Mouse (Mus musculus): ENCODE data around the gene Rere.

Gene Rere

DNA sequence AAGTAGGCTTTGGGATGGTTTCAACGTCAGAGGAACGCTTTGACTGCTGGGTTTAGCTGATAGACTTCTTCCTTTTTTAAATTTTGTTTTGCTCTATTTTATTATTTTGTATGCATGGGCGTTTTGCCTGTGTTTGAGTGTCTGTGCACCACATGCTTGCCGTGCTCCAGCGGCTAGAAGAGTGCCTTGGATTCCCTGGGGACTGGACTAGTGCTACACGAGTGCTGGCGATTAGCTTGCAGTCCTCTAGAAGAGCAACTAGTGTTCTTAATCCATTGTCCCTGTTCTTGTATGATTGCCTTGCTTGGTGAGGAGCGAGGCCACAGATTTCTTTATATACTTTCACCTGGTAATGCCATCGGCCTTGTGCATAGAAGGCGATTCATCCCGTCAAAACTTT, 122.5 kb downstream of the Rere start:
- in situ Hi-C loops (cut with MboI; ENCODE audit: unreplicated experiment in 2 of 2): no loop called here

DNA sequence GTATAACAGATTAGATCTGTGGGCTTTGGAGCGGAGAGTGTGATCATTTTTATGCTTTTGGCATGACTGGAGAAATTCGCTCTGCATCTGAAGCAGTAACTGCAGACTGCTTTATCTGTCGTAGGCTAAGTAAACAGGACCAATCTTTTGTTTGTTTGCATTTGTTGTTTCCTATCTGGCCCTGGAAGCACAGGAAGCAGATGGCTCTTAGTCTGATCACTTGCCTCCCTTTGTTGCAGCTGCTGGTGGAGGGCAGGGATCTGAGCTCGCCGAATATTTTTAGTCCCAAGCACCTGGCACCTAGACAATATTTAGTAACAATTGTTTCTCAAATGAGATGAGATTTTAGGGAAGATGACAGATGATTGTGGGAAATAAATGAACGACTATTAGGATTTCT, 123.1 kb downstream of the Rere start:
- in situ Hi-C loops (cut with MboI; ENCODE audit: unreplicated experiment in 2 of 2): no loop called here

DNA sequence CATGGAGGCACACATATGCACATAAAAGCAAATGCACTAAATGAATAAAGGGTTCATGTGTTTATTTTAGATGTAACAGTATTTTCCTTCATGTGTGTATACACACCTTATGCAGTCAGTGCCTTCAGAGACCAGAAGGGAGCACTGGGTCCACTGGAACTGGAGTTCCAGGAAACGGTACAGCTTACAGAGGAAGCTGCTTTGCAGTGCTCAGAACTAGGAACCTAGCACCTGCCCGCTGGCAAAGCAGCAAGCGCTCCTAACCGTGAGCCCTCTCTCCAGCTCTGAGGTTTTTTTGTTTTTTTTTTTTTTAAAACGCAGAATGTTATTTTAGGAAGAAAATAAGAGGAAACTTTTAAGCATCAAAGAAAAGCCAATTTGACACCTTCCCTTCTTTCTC, 124.3 kb downstream of the Rere start:
- in situ Hi-C loops (cut with MboI; ENCODE audit: unreplicated experiment in 2 of 2): loop anchor here (5.0 kb wide), 1 partner anchor 33 kb away; no protein-coding TSS in a partner anchor

DNA sequence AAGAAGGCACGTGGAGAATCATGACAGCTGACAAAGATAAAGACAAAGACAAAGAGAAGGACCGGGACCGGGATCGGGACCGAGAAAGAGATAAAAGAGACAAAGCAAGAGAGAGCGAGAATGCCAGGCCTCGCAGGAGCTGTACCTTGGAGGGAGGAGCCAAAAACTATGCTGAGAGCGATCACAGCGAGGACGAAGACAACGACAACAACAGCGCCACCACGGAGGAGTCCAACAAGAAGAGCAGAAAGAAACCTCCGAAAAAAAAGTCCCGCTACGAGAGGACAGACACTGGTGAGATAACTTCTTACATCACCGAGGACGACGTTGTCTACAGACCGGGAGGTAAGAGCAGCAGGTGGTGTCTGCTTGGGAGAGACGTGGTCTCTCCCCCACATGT, 124.9 kb downstream of the Rere start:
- in situ Hi-C loops (cut with MboI; ENCODE audit: unreplicated experiment in 2 of 2): loop anchor here (5.0 kb wide), 1 partner anchor 34 kb away; no protein-coding TSS in a partner anchor

DNA sequence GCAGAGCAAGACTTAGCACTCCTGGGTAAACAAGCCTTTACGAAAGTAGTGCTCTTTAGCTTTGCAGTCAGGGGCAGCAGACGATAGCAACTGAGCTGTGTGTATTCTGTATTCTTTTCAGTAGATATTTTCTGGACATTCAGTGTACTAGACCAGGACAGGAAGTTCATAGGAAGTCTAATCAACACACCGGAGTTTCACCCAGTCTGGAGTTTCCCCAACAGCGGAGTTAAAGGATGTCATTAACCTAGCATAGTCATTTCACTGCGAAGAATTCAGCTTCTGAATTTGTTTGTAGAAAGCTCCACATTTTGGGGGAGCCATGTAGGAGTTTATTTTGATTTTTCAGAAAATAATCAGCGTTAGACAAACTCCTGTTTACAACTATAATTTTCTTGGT, 125.4 kb downstream of the Rere start:
- in situ Hi-C loops (cut with MboI; ENCODE audit: unreplicated experiment in 2 of 2): loop anchor here (5.0 kb wide), 1 partner anchor 35 kb away; no protein-coding TSS in a partner anchor

DNA sequence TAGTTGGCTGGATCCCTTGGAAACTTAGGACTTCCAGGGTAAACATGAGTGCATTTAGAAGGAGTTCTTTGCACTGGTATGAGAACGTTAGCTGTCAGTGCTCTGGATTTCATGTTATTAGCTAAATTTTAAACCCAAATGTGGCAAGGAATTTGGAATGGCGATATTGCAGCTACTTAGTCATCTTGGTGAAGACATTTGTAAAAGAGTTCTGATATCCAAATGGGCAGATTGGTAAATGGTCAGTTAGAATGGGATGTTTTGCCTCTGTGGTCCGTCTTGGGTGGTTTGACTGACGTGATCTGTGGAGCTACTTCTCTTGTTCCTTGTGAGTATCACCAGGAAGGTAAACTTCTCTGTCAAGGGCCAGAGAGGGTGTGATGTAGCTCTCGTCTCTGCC, 132.8 kb downstream of the Rere start:
- in situ Hi-C loops (cut with MboI; ENCODE audit: unreplicated experiment in 2 of 2): no loop called here

DNA sequence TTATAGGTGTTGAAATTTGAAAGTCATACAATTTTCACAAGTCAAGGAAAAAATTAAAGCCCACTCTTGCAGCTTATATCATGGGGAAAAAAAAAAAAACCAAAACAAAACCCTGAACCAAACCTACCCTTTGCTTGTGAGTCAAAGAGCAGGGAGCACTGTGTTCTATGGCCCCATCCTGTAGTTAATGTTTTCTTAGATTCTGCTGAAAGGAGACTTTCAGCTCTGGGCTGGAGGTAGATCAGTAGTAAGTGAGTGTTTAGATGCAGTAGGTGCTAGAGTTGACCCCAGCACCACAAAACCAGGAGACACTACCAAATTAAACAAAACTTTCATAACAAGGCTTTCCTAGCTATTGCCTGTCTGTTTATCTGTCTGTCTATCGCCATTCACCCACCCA, 133.3 kb downstream of the Rere start:
- in situ Hi-C loops (cut with MboI; ENCODE audit: unreplicated experiment in 2 of 2): no loop called here

DNA sequence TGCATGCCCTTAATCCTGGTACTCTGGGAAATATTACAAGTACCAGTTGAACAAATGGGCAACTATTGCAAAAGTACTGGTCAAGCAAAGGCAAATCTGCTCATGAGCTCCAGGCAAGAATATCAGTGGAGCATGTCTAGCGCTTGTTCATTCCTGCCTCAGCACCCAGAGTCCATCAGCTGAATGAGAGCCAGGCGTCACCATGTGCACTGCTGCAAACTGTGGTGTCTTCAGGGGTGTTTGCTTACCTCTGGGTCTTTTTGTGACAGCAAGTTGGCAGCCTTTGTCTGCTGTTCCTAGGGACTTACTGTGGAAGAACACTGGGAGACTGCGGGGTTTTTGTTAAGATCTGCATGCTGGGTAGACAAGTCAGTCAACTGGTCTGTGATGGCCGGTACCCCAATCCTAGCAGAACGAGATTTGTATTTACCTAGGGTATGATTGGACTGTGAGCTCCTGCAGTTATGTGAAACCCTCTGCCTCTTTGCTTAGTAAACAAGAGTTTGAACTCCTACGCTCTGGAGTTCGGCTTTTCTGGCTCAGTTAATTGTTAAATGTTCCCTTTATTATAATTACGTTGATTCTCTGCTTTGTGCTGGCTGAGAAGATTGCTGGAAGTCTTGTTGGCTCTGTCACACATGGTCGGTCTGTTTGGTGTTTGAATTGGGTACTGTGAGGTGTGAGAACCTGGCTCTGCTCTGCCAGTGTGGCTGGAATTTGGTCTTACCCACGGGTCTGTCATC, 134.0 kb downstream of the Rere start:
- in situ Hi-C loops (cut with MboI; ENCODE audit: unreplicated experiment in 2 of 2): no loop called here

DNA sequence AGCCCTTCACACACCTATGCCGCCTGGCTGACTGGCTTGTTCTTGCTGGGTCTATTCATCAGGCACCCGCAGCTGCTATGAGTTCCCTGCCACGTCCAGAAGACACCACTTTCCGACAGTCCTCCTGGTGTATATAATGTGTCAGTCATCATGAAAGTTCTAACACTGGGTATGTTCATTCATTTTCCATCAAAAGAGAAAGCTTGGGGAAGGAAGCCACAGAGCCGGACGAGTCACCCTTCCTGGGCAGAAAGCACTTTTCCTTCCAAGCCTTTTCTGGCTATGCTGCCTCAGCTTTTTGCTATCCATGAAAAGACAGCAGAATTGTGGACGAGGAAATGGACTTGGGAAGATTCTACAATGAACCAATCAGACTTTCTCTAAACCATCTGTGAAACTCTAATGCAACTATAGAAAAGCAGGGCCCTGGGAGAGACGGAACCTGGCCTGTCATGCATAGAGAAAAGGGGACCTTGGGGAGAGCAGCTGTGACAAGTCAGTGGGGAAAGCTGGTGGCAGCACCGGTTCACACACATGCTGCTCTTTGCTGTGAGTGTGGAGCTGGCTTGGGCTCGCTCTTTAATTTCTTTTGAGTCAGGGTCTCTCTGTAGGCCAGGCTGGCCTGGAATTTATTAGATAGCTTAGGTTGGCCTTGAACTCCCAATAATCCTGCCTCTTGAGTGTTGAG, 139.3 kb downstream of the Rere start:
- in situ Hi-C loops (cut with MboI; ENCODE audit: unreplicated experiment in 2 of 2): no loop called here

DNA sequence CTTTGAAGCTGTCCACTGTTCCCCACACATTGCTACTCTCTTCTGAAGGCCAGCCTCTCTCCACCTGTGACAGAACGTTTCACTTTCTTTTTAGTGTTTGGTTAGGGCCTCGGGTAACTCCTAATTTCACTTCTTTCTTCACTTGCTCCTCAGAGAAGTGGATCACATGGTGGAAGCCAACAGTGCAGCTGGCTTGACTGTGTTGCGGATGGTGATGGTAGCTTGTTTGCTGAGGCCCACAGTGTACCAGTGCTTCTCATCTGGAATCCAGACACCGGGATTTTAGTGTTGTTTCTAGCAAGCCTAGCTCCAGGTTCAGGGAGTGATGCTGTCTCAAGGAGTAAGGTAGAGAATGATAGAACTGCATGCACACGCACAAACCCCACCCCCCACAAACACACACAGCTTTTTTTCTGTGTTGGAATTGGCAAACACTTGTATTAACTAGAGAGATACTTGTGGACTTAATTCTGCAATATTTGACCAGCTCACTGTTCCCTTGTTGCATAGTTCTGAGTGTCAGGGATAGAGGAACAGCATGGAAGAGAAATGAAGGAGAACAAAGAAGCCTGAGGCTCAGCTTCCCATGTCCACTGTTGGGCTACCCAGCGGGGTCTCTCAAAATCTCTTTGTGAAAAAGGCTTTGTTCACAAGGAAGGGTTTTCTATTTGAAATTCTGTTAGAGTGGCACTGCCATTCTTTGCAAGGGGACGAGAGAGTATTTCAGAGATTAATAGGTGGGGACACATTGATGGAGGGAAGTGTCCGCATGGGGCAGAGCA, 144.8 kb downstream of the Rere start:
- in situ Hi-C loops (cut with MboI; ENCODE audit: unreplicated experiment in 2 of 2): no loop called here

DNA sequence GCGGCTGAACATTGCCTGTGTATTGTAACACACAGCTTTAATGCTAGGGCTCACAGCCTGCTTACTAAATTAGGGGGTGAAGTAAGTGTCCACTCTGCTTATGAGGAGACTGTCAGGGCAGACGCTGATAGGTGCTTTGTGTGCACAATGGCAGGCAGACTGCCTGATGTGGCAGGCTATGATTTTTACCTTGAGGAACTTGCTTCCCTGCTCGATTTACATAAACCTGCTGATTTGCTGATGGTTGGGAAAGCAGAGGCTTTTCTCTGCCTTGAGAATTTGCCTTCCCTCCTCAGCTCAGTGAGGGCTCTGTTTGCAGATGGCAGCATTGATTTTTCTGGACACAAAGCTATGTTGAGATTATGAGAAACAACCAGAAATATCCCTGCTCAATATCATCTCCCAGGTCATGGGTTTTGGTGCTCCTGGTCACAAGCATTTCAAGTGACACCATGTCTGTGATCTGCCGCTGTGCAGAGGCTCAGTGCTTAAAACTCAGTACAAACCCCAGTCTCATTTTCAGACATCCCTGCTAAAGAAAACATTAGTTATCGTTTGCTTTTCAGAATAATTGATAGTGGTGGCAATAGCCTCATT, 145.5 kb downstream of the Rere start:
- in situ Hi-C loops (cut with MboI; ENCODE audit: unreplicated experiment in 2 of 2): no loop called here

DNA sequence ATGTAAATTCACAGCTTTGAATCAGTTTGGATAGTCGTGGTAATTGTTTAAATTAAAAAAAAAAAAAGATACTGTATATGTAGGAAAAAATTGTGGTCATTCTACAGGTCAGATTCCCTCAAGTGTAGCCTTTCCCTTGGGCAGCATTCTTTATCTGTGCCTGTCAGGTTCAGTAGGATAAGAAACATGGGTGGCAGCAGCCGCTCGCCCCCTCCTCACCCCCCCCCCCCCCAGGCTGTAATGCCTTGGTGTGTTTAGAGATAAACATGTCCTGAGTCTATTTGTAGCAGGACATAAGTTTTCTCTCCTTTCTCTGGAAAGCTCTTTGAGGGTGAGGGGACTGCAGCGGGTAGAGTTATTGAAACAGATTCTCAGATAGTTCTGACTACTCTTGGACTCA, 147.3 kb downstream of the Rere start:
- in situ Hi-C loops (cut with MboI; ENCODE audit: unreplicated experiment in 2 of 2): no loop called here

DNA sequence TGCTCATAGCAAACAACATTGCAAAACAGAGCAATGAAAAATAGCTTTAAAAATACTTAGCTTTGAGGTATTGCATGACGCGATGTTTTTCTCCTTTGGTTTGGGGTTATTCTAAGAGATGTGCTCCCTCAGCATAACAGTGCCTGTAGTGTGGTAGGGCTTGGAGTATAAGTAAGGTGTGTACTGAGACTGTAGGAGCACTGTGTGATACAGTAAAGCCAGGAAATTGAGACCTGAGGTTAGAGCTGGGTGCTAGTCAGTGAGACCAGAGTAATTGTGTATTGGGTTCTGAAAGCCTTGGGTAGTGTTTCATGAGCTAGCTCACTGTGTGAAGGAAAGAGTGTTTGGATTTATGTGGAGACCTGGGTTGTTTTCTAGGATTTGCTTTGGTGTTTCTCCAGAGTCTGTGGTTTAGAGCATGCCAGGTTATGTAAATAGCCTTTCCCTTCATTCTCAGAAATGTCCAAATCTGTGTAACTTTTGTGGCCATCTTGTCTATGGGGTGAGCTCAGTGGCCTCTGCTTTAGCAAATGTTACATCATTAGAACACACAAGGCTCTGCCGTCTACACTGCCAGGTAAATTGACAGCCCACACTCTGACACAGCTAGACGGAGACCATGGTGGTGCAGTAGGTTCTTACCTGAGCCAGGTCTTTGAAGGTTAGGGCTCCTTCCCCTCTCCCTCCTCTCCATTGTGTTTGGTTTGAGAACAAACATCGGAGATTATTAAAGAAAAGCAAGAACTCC, 152.6 kb downstream of the Rere start:
- in situ Hi-C loops (cut with MboI; ENCODE audit: unreplicated experiment in 2 of 2): no loop called here

DNA sequence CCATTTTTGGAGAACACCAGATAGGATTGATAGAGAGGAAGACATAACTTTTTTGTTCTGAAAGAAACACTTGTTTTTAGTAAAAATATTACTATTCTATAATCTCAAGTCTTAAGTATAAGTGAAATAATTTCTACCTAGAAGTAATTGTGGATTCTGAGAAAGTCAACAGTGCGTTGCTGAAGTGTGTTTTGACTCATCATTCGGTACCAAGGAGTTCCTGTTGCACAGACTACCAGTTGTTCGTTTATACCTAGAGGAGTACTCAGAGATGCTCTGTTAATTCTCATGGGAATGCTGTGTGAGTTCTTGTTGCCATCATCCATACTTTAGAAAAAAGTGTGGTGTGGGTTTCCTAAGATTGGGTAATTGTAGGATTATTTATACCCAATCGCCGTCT, 154.1 kb downstream of the Rere start:
- in situ Hi-C loops (cut with MboI; ENCODE audit: unreplicated experiment in 2 of 2): no loop called here

DNA sequence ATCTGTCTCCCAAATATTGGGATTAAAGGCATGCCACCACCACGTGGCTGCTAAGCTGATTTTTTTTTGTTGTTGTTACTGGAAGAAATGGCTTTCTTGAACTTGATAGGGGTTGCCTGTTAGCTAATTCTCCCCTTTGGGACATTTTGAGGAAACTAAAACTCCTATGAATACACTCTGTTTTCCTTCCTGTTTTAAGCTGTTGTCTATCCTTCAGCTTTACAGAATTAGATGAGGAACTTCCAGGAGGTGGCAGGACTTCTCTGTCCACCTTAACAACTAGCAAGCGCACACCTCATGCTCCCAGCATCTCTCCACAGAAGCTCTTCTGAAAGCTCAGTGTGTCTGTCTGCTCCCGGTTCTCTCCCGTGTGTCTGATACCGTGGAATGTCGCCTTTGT, 157.2 kb downstream of the Rere start:
- in situ Hi-C loops (cut with MboI; ENCODE audit: unreplicated experiment in 2 of 2): no loop called here

DNA sequence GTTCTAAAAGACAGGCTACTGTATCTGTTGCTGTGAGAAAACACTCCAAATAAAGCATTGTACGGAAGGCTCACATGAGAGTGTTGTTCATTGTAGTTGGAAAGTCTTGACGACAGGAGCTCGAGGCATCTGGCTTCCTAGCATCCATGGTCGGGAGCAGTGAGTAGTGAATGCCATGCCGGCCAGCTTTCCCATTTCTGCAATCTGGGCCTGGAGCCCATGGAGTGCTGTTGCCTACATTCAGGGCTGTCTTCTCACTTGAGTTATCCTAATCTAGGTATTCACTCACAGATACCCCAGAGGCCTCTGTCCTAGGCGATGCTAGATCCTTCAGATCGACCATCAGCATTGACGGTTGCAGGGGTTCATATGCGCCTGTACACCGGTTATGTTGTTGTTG, 160.5 kb downstream of the Rere start:
- in situ Hi-C loops (cut with MboI; ENCODE audit: unreplicated experiment in 2 of 2): no loop called here

DNA sequence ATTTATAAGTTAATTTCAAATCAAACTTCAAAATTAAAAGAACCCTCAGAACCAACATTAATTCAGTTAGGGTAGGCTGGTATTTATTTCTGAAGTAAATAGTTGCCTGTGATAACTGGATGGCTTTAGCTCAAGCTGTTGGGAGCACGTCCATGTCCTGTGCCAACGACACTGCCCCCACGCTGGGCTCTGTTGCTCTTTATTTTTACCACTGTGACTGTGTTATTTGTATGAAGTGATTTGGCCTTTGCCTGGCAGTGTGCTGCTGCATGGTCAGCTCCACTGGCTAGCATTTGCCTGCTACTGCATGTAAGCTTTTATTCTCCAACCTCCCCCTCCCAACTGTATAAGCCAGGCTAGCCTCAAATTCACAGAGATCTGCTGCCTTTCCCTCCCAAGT, 162.6 kb downstream of the Rere start:
- in situ Hi-C loops (cut with MboI; ENCODE audit: unreplicated experiment in 2 of 2): no loop called here

DNA sequence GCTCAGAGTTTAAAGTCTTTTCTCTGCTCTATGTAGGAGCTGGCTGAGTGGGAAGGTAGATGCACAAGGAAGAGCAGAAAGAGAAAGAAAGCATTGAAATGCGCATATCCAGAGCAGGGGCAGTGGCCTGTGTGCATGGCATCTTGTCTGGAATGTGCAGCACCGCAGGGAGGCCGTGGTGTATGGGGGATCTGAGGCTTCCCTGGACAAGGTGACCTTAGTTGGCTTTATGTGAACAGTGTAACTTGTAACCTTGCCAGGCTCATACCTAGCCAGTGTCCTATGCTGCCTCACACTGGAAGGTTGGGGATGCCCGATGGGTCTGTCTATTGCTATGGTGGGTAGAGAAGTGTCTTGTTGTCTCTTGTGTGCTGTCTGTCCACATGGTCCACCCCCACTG, 165.2 kb downstream of the Rere start:
- in situ Hi-C loops (cut with MboI; ENCODE audit: unreplicated experiment in 2 of 2): no loop called here

DNA sequence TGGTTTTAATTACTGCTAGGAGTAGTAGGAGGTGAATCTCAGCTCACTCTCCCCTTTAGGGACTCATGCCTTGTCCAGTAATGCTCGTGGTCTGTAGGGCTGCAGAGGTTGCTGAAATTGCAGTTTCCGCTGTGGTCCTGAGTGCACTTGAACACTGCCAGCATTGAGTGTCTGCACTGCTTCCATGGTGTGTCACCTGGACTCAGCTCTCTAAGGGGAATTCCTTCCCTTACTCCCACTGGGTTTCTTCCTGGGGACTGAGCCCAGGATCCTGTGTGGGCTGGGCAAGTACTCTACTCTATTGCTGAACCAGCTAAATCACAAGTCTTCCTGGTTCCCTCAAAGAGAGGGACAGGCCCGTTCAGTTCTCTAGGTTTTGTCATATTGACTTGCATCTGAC, 166.1 kb downstream of the Rere start:
- in situ Hi-C loops (cut with MboI; ENCODE audit: unreplicated experiment in 2 of 2): no loop called here

DNA sequence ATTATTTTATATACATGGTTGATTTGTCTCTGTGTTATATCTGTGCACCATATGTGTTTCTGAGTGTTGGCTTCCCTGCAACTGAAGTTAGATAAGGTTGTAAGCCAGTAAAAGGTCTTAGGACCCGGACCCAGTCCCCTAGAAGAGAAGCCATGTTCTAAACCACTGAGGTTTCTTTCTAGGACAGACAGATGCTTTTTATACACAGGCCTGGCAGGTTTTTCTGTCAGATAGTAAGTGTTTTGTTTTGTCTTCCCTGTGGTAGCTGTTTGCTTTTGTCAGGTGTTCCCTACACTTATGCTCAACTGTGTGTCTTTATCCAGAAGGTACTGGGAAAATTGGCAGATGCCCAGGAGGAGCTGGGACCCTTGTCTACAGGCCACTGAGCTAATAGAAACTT, 167.0 kb downstream of the Rere start:
- in situ Hi-C loops (cut with MboI; ENCODE audit: unreplicated experiment in 2 of 2): no loop called here
